Mouse (Mus musculus): ENCODE measurements around the gene Mrgprg. TPM values are rescaled to one million over a fixed set of nuclear protein-coding genes. Genes with fewer than 3 reads are reported as not detected.

Mrgprg gene
- polyA plus RNA-seq, 1 experiment from 2014 or later, result 0.27 TPM

Small RNA genes within 50 kb of the gene (microRNA-seq; reads per million reads assigned to microRNA genes)
- not detected for gene Gm22064 (ENCODE audit: borderline number of aligned reads)

Other genes with a start within 250 kb of the Mrgprg start
- gene Nap1l4, start 217.9 kb downstream of the Mrgprg start, polyA plus RNA-seq (2015; fragmentation: Nextera tagmentation; extraction: Ambion mirVana), result 196 and 211 TPM in 2 replicates
- 40.3 and 42.9 TPM in 2 replicates for gene Cars, start 166.9 kb downstream of the Mrgprg start, polyA plus RNA-seq (2015; fragmentation: Nextera tagmentation; extraction: Ambion mirVana)
- 10.5 and 11.3 TPM in 2 replicates for gene Tnfrsf26, start 138.3 kb downstream of the Mrgprg start, polyA plus RNA-seq (2015; fragmentation: Nextera tagmentation; extraction: Ambion mirVana)
- 3.5 and 3.7 TPM in 2 replicates for gene Tnfrsf22, start 117.3 kb downstream of the Mrgprg start, polyA plus RNA-seq (2015; fragmentation: Nextera tagmentation; extraction: Ambion mirVana)
- gene Tnfrsf23, start 81.1 kb downstream of the Mrgprg start, polyA plus RNA-seq (2015; fragmentation: Nextera tagmentation; extraction: Ambion mirVana), result 1.9 and 2.4 TPM in 2 replicates
- gene Osbpl5, start 10.0 kb downstream of the Mrgprg start, polyA plus RNA-seq (2015; fragmentation: Nextera tagmentation; extraction: Ambion mirVana), result 6.5 and 6.6 TPM in 2 replicates
- 1.5 and 1.7 TPM in 2 replicates for gene Mrgpre, start 17.5 kb upstream of the Mrgprg start, polyA plus RNA-seq (2015; fragmentation: Nextera tagmentation; extraction: Ambion mirVana)
- 7.1 and 7.7 TPM in 2 replicates for gene Nadsyn1, start 55.9 kb upstream of the Mrgprg start, polyA plus RNA-seq (2015; fragmentation: Nextera tagmentation; extraction: Ambion mirVana)
- gene Dhcr7, start 56.2 kb upstream of the Mrgprg start, polyA plus RNA-seq (2015; fragmentation: Nextera tagmentation; extraction: Ambion mirVana), result 30.0 and 41.7 TPM in 2 replicates
- gene Gm498, start 99.8 kb upstream of the Mrgprg start, polyA plus RNA-seq (2015; fragmentation: Nextera tagmentation; extraction: Ambion mirVana), result not detected in 2 replicates
- 0.89 and 0.96 TPM in 2 replicates for gene Shank2, start 234.9 kb upstream of the Mrgprg start, polyA plus RNA-seq (2015; fragmentation: Nextera tagmentation; extraction: Ambion mirVana)

Data from thymus, postnatal 0 days (tissue).